Mouse (Mus musculus): ENCODE data around the gene Tigd4. TPM values are rescaled to one million over a fixed set of nuclear protein-coding genes. Genes with fewer than 3 reads are reported as not detected.

The Tigd4 gene
- polyA plus RNA-seq, 1 experiment = not detected

Other genes with a start within 250 kb of the Tigd4 start
- gene Fhdc1, start 113.1 kb upstream of the Tigd4 start, polyA plus RNA-seq (2012; rRNA removed) = 1.7 and 2.3 TPM in 2 replicates
- 14.6 and 16.1 TPM in 2 replicates for gene Arfip1, start 10.9 kb upstream of the Tigd4 start, polyA plus RNA-seq (2012; rRNA removed)
- 9.6 and 10.0 TPM in 2 replicates for gene Tmem154, start 72.6 kb downstream of the Tigd4 start, polyA plus RNA-seq (2012; rRNA removed)
- gene Fbxw7, start 221.7 kb downstream of the Tigd4 start, polyA plus RNA-seq (2012; rRNA removed) = 4.9 and 6.2 TPM in 2 replicates